Mouse (Mus musculus) olfactory bulb, adult 2 months (tissue): Measurements from ENCODE around the gene Rtp4.

Source experiments
- CTCF ChIP-seq: fragments of 200-500 bp; IDR thresholded peaks from 2 replicates; pipeline ENCODE4 v1.5.1; 2012; ENCODE audit warnings: low read depth, mild to moderate bottlenecking, low read length, moderate library complexity; ENCODE audit not compliant: insufficient read depth
- POLR2A ChIP-seq: fragments of 200-500 bp; IDR thresholded peaks from 2 replicates; pipeline ENCODE4 v1.6.1; 2012; ENCODE audit warnings: mild to moderate bottlenecking, low read depth, low read length, moderate library complexity; ENCODE audit not compliant: insufficient read depth

DNA sequence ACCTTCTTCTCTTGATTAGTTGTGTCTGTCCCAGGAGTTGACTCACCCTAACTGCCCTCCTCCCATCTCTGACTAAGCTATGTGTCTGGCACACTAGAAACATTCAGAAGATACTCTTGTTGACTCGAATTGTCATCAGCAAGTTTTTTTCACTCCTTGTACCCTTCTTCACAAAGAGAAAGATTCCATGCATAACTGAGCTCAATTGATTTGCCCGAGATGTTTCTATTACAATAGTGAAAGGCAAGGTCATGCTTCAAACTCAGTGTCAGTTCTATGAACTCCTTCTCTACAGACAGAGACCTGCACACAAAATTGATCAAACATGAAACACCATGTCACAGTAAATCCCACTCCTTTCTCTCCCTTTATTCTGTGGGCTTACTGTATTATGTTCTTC, 111.4 kb downstream of the Rtp4 start:
- TF ChIP-seq CTCF = no peak
- no peak for TF ChIP-seq POLR2A
